Mouse (Mus musculus): ENCODE data around the gene Nhsl2. TPM values are rescaled to one million over a fixed set of nuclear protein-coding genes. Genes with fewer than 3 reads are reported as not detected.

The Nhsl2 gene
- polyA plus RNA-seq, 1 experiment from 2014 or later, result 11.8 TPM

DNA sequence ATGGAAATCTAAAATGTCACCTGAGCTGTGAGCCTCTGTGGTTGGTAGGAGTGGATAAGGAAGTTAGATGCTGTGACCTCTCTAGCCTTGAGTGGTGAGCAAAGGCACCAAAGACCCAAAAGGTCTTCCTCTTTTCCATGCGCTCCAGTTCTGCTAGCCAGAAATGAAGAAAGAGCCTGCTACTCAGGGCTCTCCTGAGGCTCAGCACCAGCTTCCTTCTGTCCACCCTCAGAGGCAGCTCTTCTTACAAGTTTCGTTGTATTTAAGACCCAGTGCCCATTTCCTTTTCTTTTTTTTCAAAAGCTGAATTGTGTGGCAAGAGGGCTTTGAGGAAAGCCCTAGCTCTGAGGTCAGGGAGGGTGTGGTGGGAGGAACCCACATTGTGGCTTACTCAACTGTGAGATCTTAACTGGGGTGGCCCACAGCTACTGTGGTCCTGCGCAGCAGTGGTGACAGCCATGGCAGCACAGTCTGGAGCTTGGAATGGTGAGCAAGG lies 187.7 kb downstream of the Nhsl2 start:
- H3K9me3 ChIP-seq (ENCODE audit: control insufficient read depth, low read length), result no peaks in the 10 kb centered on the region
- H3K36me3 ChIP-seq (ENCODE audit: control insufficient read depth, insufficient read depth, low read length), result no peaks in the 10 kb centered on the region
- DNase-seq (ENCODE audit: low spot score) (no peak), ATAC-seq (ENCODE audit: low FRiP score) (no peak)
- no peak overlapping the region for H3K9ac ChIP-seq (ENCODE audit: low read depth, low read length)
- 74% methylated on average over 3 of the region's 3 CpGs for WGBS
- H3K4me2 ChIP-seq (replicated peaks; ENCODE audit: low read depth, low read length), result no peak overlapping the region
- H3K4me3 ChIP-seq (ENCODE audit: low read depth, low read length), result no peak overlapping the region
- H3K4me1 ChIP-seq (replicated peaks; ENCODE audit: control insufficient read depth, insufficient read depth, low read length), result no peaks in the 10 kb centered on the region
- H3K27ac ChIP-seq (ENCODE audit: low read depth, low read length), result no peak overlapping the region
- peaks cover 3% of the 10 kb centered on the region; the same call in 1 of the 2 replicates for H3K27me3 ChIP-seq (ENCODE audit: control insufficient read depth, insufficient read depth, low read length)

GRCm38 (mm10) chrX:102037506-102037905 lies 188.3 kb downstream of the Nhsl2 start:
- H3K9me3 ChIP-seq (ENCODE audit: control insufficient read depth, low read length), result no peaks in the 10 kb centered on the region
- no peak overlapping the region for H3K9ac ChIP-seq (ENCODE audit: low read depth, low read length)
- ATAC-seq (ENCODE audit: low FRiP score) (no peak), DNase-seq (ENCODE audit: low spot score) (no peak)
- no peak overlapping the region for H3K4me3 ChIP-seq (ENCODE audit: low read depth, low read length)
- H3K4me2 ChIP-seq (replicated peaks; ENCODE audit: low read depth, low read length), result no peak overlapping the region
- no peak overlapping the region for H3K27ac ChIP-seq (ENCODE audit: low read depth, low read length)
- no peaks in the 10 kb centered on the region for H3K36me3 ChIP-seq (ENCODE audit: control insufficient read depth, insufficient read depth, low read length)
- H3K4me1 ChIP-seq (replicated peaks; ENCODE audit: control insufficient read depth, insufficient read depth, low read length), result no peaks in the 10 kb centered on the region
- H3K27me3 ChIP-seq (ENCODE audit: control insufficient read depth, insufficient read depth, low read length), result peaks cover 3% of the 10 kb centered on the region; the same call in 1 of the 2 replicates
- WGBS, result 96% methylated on average over 2 of the region's 2 CpGs

DNA sequence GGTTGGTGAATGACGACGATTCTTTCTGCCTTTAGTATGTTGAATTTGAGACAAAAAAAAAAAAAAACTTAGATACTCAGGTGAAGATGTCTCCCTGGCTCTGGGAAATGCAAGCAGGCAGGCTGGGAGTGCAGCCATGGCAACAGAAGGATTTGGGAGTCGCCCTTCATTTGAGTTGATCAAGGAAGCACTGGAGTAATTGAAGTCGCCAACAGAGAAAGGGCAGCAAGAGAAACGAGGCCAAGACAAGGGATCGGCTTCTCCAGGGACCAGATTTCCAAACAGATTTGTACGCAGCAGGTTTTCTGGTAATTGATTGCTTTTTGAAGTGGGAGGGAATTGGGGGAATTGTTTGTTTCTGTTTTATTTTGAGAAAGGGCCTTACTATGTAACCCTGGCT lies 192.4 kb downstream of the Nhsl2 start:
- Histone ChIP-seq H3K27me3 (ENCODE audit: control insufficient read depth, insufficient read depth, low read length) (no peaks in the 10 kb centered on the region; the same call in 1 of the 2 replicates), H3K4me1 (replicated peaks; ENCODE audit: control insufficient read depth, insufficient read depth, low read length) (no peaks in the 10 kb centered on the region), H3K27ac (ENCODE audit: low read depth, low read length) (no peak overlapping the region), H3K9ac (ENCODE audit: low read depth, low read length) (no peak overlapping the region), H3K4me2 (replicated peaks; ENCODE audit: low read depth, low read length) (no peak overlapping the region), H3K36me3 (ENCODE audit: control insufficient read depth, insufficient read depth, low read length) (no peaks in the 10 kb centered on the region), H3K9me3 (ENCODE audit: control insufficient read depth, low read length) (no peaks in the 10 kb centered on the region), H3K4me3 (ENCODE audit: low read depth, low read length) (no peak overlapping the region)
- DNase-seq (ENCODE audit: low spot score), result no peak
- ATAC-seq (ENCODE audit: low FRiP score), result no peak
- 71% methylated on average over 7 of the region's 7 CpGs for WGBS

- H3K4me3 ChIP-seq (ENCODE audit: low read depth, low read length), result no peak overlapping the region
- no peaks in the 10 kb centered on the region for H3K9me3 ChIP-seq (ENCODE audit: control insufficient read depth, low read length)
- H3K4me2 ChIP-seq (replicated peaks; ENCODE audit: low read depth, low read length), result no peak overlapping the region
- no peaks in the 10 kb centered on the region; the same call in 1 of the 2 replicates for H3K27me3 ChIP-seq (ENCODE audit: control insufficient read depth, insufficient read depth, low read length)
- no peak for DNase-seq (ENCODE audit: low spot score)
- ATAC-seq (ENCODE audit: low FRiP score), result no peak
- H3K27ac ChIP-seq (ENCODE audit: low read depth, low read length), result no peak overlapping the region
- no peaks in the 10 kb centered on the region for H3K4me1 ChIP-seq (replicated peaks; ENCODE audit: control insufficient read depth, insufficient read depth, low read length)
- 96% methylated on average over 4 of the region's 4 CpGs for WGBS
- no peak overlapping the region for H3K9ac ChIP-seq (ENCODE audit: low read depth, low read length)
- H3K36me3 ChIP-seq (ENCODE audit: control insufficient read depth, insufficient read depth, low read length), result no peaks in the 10 kb centered on the region
Observed at GRCm38 (mm10) chrX:102042386-102042785, 193.2 kb downstream of the Nhsl2 start.

- Histone ChIP-seq H3K4me3 (ENCODE audit: low read depth, low read length) (no peak overlapping the region), H3K4me1 (replicated peaks; ENCODE audit: control insufficient read depth, insufficient read depth, low read length) (no peaks in the 10 kb centered on the region), H3K4me2 (replicated peaks; ENCODE audit: low read depth, low read length) (no peak overlapping the region), H3K36me3 (ENCODE audit: control insufficient read depth, insufficient read depth, low read length) (no peaks in the 10 kb centered on the region), H3K9me3 (ENCODE audit: control insufficient read depth, low read length) (no peaks in the 10 kb centered on the region), H3K27ac (ENCODE audit: low read depth, low read length) (no peak overlapping the region), H3K27me3 (ENCODE audit: control insufficient read depth, insufficient read depth, low read length) (no peaks in the 10 kb centered on the region), H3K9ac (ENCODE audit: low read depth, low read length) (no peak overlapping the region)
- DNase-seq (ENCODE audit: low spot score) (no peak), ATAC-seq (ENCODE audit: low FRiP score) (no peak)
- WGBS, result 87% methylated on average over 6 of the region's 6 CpGs
Observed at GRCm38 (mm10) chrX:102050552-102050951, 201.4 kb downstream of the Nhsl2 start.

- no peaks in the 10 kb centered on the region for H3K4me1 ChIP-seq (replicated peaks; ENCODE audit: control insufficient read depth, insufficient read depth, low read length)
- WGBS, result 71% methylated on average over 4 of the region's 4 CpGs
- no peak for DNase-seq (ENCODE audit: low spot score)
- no peak overlapping the region for H3K9ac ChIP-seq (ENCODE audit: low read depth, low read length)
- no peaks in the 10 kb centered on the region for H3K9me3 ChIP-seq (ENCODE audit: control insufficient read depth, low read length)
- no peak overlapping the region for H3K4me2 ChIP-seq (replicated peaks; ENCODE audit: low read depth, low read length)
- H3K4me3 ChIP-seq (ENCODE audit: low read depth, low read length), result no peak overlapping the region
- ATAC-seq (ENCODE audit: low FRiP score), result no peak
- H3K36me3 ChIP-seq (ENCODE audit: control insufficient read depth, insufficient read depth, low read length), result no peaks in the 10 kb centered on the region
- H3K27ac ChIP-seq (ENCODE audit: low read depth, low read length), result no peak overlapping the region
- H3K27me3 ChIP-seq (ENCODE audit: control insufficient read depth, insufficient read depth, low read length), result no peaks in the 10 kb centered on the region
Observed at GRCm38 (mm10) chrX:102051225-102051624, 202.0 kb downstream of the Nhsl2 start.

GRCm38 (mm10) chrX:102053371-102053770 lies 204.2 kb downstream of the Nhsl2 start:
- no peak overlapping the region for H3K9ac ChIP-seq (ENCODE audit: low read depth, low read length)
- no peak for ATAC-seq (ENCODE audit: low FRiP score)
- H3K27ac ChIP-seq (ENCODE audit: low read depth, low read length), result no peak overlapping the region
- no peak overlapping the region for H3K4me2 ChIP-seq (replicated peaks; ENCODE audit: low read depth, low read length)
- no peak overlapping the region for H3K4me3 ChIP-seq (ENCODE audit: low read depth, low read length)
- H3K4me1 ChIP-seq (replicated peaks; ENCODE audit: control insufficient read depth, insufficient read depth, low read length), result no peaks in the 10 kb centered on the region
- no peak for DNase-seq (ENCODE audit: low spot score)
- H3K9me3 ChIP-seq (ENCODE audit: control insufficient read depth, low read length), result no peaks in the 10 kb centered on the region
- 100% methylated on average over 2 of the region's 2 CpGs for WGBS
- no peaks in the 10 kb centered on the region for H3K27me3 ChIP-seq (ENCODE audit: control insufficient read depth, insufficient read depth, low read length)
- H3K36me3 ChIP-seq (ENCODE audit: control insufficient read depth, insufficient read depth, low read length), result no peaks in the 10 kb centered on the region

DNA sequence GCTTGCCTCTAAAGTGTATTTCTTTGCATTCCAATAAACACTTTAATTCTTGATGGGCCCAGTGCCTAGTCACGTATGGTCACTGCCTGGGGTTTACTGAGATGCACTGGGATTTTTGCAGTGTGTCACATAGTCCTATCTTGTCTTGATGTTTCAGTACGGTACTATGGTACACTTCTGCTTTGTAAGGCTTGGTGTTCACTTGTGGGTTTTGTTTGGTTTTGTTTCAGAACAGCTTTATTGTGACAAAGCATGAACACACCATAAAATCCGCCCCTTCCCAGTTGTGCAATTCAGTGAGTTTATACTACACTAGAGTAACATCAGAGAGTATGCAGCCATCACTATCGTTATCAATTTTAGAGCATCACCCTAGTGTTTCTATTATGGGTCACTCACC lies 204.8 kb downstream of the Nhsl2 start:
- no peaks in the 10 kb centered on the region for H3K27me3 ChIP-seq (ENCODE audit: control insufficient read depth, insufficient read depth, low read length)
- H3K9me3 ChIP-seq (ENCODE audit: control insufficient read depth, low read length), result no peaks in the 10 kb centered on the region
- no peak overlapping the region for H3K9ac ChIP-seq (ENCODE audit: low read depth, low read length)
- WGBS, result 92% methylated on average over 4 of the region's 4 CpGs
- DNase-seq (ENCODE audit: low spot score), result no peak
- H3K36me3 ChIP-seq (ENCODE audit: control insufficient read depth, insufficient read depth, low read length), result no peaks in the 10 kb centered on the region
- no peak overlapping the region for H3K27ac ChIP-seq (ENCODE audit: low read depth, low read length)
- H3K4me1 ChIP-seq (replicated peaks; ENCODE audit: control insufficient read depth, insufficient read depth, low read length), result no peaks in the 10 kb centered on the region
- H3K4me3 ChIP-seq (ENCODE audit: low read depth, low read length), result no peak overlapping the region
- no peak for ATAC-seq (ENCODE audit: low FRiP score)
- H3K4me2 ChIP-seq (replicated peaks; ENCODE audit: low read depth, low read length), result no peak overlapping the region

GRCm38 (mm10) chrX:102059437-102059836 lies 210.3 kb downstream of the Nhsl2 start:
- no peak overlapping the region for H3K4me3 ChIP-seq (ENCODE audit: low read depth, low read length)
- 68% methylated on average over 9 of the region's 9 CpGs for WGBS
- peak; percentile 40 for DNase-seq (ENCODE audit: low spot score)

More at GRCm38 (mm10) chrX:102059437-102059836, 210.3 kb downstream of the Nhsl2 start:
- no peak overlapping the region for H3K9ac ChIP-seq (ENCODE audit: low read depth, low read length)
- no peaks in the 10 kb centered on the region; the same call in 1 of the 2 replicates for H3K27me3 ChIP-seq (ENCODE audit: control insufficient read depth, insufficient read depth, low read length)
- no peaks in the 10 kb centered on the region for H3K9me3 ChIP-seq (ENCODE audit: control insufficient read depth, low read length)
- no peak overlapping the region for H3K4me2 ChIP-seq (replicated peaks; ENCODE audit: low read depth, low read length)
- no peaks in the 10 kb centered on the region for H3K4me1 ChIP-seq (replicated peaks; ENCODE audit: control insufficient read depth, insufficient read depth, low read length)
- no peaks in the 10 kb centered on the region for H3K36me3 ChIP-seq (ENCODE audit: control insufficient read depth, insufficient read depth, low read length)
- H3K27ac ChIP-seq (ENCODE audit: low read depth, low read length), result no peak overlapping the region
- no peak for ATAC-seq (ENCODE audit: low FRiP score)
